Mouse (Mus musculus) liver, adult 2 months (tissue): ENCODE measurements around the gene Gm42906.

Experiments used
- CTCF ChIP-seq: fragments of 200-500 bp; IDR thresholded peaks from 2 replicates; pipeline ENCODE4 v1.5.1; 2011; ENCODE audit warnings: low read depth, low read length, control low read depth
- POLR2A ChIP-seq: fragments of 200-500 bp; IDR thresholded peaks from 2 replicates; pipeline ENCODE4 v1.6.1; 2011; ENCODE audit warnings: low read length, control low read depth; ENCODE audit not compliant: insufficient read depth; ENCODE audit errors: extremely low read depth

- TF ChIP-seq POLR2A (no peak), CTCF (no peak)
Observed at GRCm38 (mm10) chr5:151056255-151056919, 371.6 kb downstream of the Gm42906 start.
